Mouse (Mus musculus) bone marrow, adult 2 months (tissue): ENCODE results near the gene Thbs2.

ENCODE experiments used
- CTCF ChIP-seq: fragments of 200-500 bp; IDR thresholded peaks from 2 replicates; pipeline ENCODE4 v1.5.1; 2011; ENCODE audit warnings: low read length, control low read depth; ENCODE audit not compliant: control insufficient read depth, insufficient read depth
- POLR2A ChIP-seq: fragments of 200-500 bp; IDR thresholded peaks from 2 replicates; pipeline ENCODE4 v1.6.1; 2011; ENCODE audit warnings: low read depth, mild to moderate bottlenecking, control low read depth, low read length, borderline replicate concordance; ENCODE audit not compliant: control insufficient read depth

DNA sequence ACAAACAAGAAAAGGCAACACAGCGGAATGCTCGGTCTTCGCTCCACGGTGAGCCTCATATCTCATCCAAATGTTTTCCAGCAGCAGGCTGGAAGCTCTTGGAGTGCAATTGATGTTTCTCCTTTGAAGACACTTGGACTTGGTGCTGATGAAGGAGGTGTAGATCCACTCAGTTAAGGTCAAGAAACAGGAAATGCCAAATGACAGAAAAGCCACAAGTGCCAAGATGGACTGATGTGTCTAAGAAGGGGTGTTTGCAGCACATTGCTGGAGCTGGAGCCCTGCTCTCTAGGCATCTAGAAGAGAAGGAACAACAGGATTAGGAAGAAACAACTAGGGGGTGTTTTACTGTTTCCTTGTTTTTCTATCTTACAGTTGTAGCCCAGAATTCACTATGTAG is 26.8 kb downstream of the Thbs2 start:
- TF ChIP-seq CTCF (no peak), POLR2A (no peak)
